ENCODE assay signal across 26 mouse cellular contexts in genomic region chr6:47421221-47421620, GRCm38 (mm10). TPM values are rescaled to one million over a fixed set of nuclear protein-coding genes. Genes with fewer than 3 reads are reported as not detected.
DNase-seq lines count a peak whose midpoint lies in the region; ATAC-seq and TF ChIP-seq lines count a peak whose summit lies in the region.
"Had no signal": no experiment of that assay in that cellular context is flagged by ENCODE, and none has a peak within 500 bp of the region (broad histone marks: within the 10 kb centered on the region; RNA-seq: fewer than 3 reads in every experiment).

No protein-coding gene starts in this region.

- no peaks in the 10 kb centered on the region for H3K4me1 ChIP-seq in hindbrain, embryonic 13.5 days (replicated peaks)
- H3K4me1 ChIP-seq: embryonic facial prominence, embryonic 12.5 days; embryonic facial prominence, embryonic 15.5 days; forebrain, embryonic 12.5 days; heart, embryonic 12.5 days; heart, embryonic 15.5 days; hindbrain, embryonic 10.5 days had no signal

- no peak overlapping the region for H3K27ac ChIP-seq in hindbrain, embryonic 13.5 days
- H3K27ac ChIP-seq: embryonic facial prominence, embryonic 12.5 days; embryonic facial prominence, embryonic 15.5 days; forebrain, embryonic 12.5 days; heart, embryonic 15.5 days; hindbrain, embryonic 10.5 days; hindbrain, embryonic 14.5 days; hindbrain, postnatal 0 days had no signal

- no peak overlapping the region for H3K4me3 ChIP-seq in hindbrain, embryonic 13.5 days
- H3K4me3 ChIP-seq: embryonic facial prominence, embryonic 12.5 days; embryonic facial prominence, embryonic 15.5 days; forebrain, embryonic 12.5 days; heart, embryonic 12.5 days; heart, embryonic 15.5 days; hindbrain, embryonic 10.5 days had no signal

- 83% methylated on average over 1 of the region's 1 CpGs for WGBS in hindbrain, embryonic 13.5 days

- TF ChIP-seq CTCF in brain, embryonic 14.5 days (IDR thresholded peaks at IDR 0.05; ENCODE audit: borderline replicate concordance, extremely low read depth, insufficient read depth, insufficient read length): no peak

- TF ChIP-seq POLR2A in brain, embryonic 14.5 days (IDR thresholded peaks at IDR 0.05; ENCODE audit: borderline replicate concordance, extremely low read depth, insufficient read depth, insufficient read length, poor library complexity, severe bottlenecking): no peak

- H3K9ac ChIP-seq in hindbrain, embryonic 13.5 days: no peak overlapping the region
- H3K9ac ChIP-seq: embryonic facial prominence, embryonic 12.5 days; embryonic facial prominence, embryonic 15.5 days; forebrain, embryonic 12.5 days; heart, embryonic 12.5 days; heart, embryonic 15.5 days; hindbrain, embryonic 14.5 days had no signal

- no peak overlapping the region for H3K4me2 ChIP-seq in hindbrain, embryonic 13.5 days
- H3K4me2 ChIP-seq: embryonic facial prominence, embryonic 12.5 days; embryonic facial prominence, embryonic 15.5 days; forebrain, embryonic 12.5 days; heart, embryonic 12.5 days; heart, embryonic 15.5 days; hindbrain, embryonic 14.5 days had no signal

- DNase-seq in layer of hippocampus, adult 11-12 months (ENCODE audit: low spot score): peak; percentile 16
- no peak for DNase-seq in layer of hippocampus, postnatal 10 days (ENCODE audit: low spot score in 2 of 2)
- peak; percentile 39 for DNase-seq in layer of hippocampus, adult 9-11 months
- DNase-seq in layer of hippocampus, postnatal 14 days (ENCODE audit: low spot score in 2 of 2): no peak
- DNase-seq in brain, adult 2 months (ENCODE audit: low read depth, low spot score): peak; percentile 50
- DNase-seq in brain, embryonic 14.5 days (ENCODE audit: low read depth): peak; percentile 70
- DNase-seq: adrenal gland, adult 2 months; adrenal gland, postnatal 14 days; cerebellum, adult 18-20 months; cerebellum, adult 9-11 months; cerebellum, postnatal 25 days; gastrocnemius, postnatal 25 days; heart, adult 18-20 months; heart, postnatal 10 days; heart, postnatal 36 days had no signal

- no peaks in the 10 kb centered on the region for H3K9me3 ChIP-seq in hindbrain, embryonic 13.5 days
- H3K9me3 ChIP-seq: embryonic facial prominence, embryonic 12.5 days; embryonic facial prominence, embryonic 15.5 days; forebrain, embryonic 12.5 days; heart, embryonic 12.5 days; heart, embryonic 15.5 days; hindbrain, embryonic 10.5 days had no signal

- ATAC-seq in hindbrain, embryonic 13.5 days (ENCODE audit: low FRiP score): no peak
- ATAC-seq: CD4-positive, CD25-positive, alpha-beta regulatory T cell, adult 4 months; hindbrain, postnatal 0 days; inflammation-experienced regulatory T-cells, adult 6 months had no signal

- H3K36me3 ChIP-seq in hindbrain, embryonic 13.5 days: no peaks in the 10 kb centered on the region
- H3K36me3 ChIP-seq: embryonic facial prominence, embryonic 12.5 days; embryonic facial prominence, embryonic 15.5 days; forebrain, embryonic 12.5 days; heart, embryonic 12.5 days; heart, embryonic 15.5 days; hindbrain, embryonic 10.5 days had no signal

- no peaks in the 10 kb centered on the region for H3K27me3 ChIP-seq in hindbrain, embryonic 13.5 days
- H3K27me3 ChIP-seq: embryonic facial prominence, embryonic 12.5 days; embryonic facial prominence, embryonic 15.5 days; forebrain, embryonic 12.5 days; heart, embryonic 12.5 days; heart, embryonic 15.5 days had no signal

RNA-seq across cellular contexts. Expression of gene Cul1, which starts 32.0 kb away (rescaled TPM):
- 100 to 1,000 TPM; 115 to 124 TPM for total RNA-seq in layer of hippocampus, postnatal 10 days (2021)
- total RNA-seq in layer of hippocampus, postnatal 14 days (2021): 100 to 1,000 TPM; 107 to 118 TPM
- 103 and 113 TPM in 2 replicates for polyA plus RNA-seq in brain, embryonic 14.5 days (2012; rRNA removed)
- polyA plus RNA-seq in hindbrain, embryonic 13.5 days (2015; fragmentation: Nextera tagmentation; extraction: Ambion mirVana): 122 and 125 TPM in 2 replicates

Comparison
In these comparisons a context has a peak if more than half of its experiments do, and no peak if none do; other contexts are left out.
1. DNase-seq: peak in layer of hippocampus, adult 11-12 months (single experiment), layer of hippocampus, adult 9-11 months (single experiment), brain, adult 2 months (single experiment) and brain, embryonic 14.5 days (single experiment); none in layer of hippocampus, postnatal 10 days (0 of 2) and layer of hippocampus, postnatal 14 days (0 of 2).